Mouse (Mus musculus) kidney, adult 11 months (tissue): Measurements from ENCODE around the gene Apoe.
A peak's percentile ranks its signal among the peaks of the same experiment; 100 is the strongest.

ENCODE experiments used
- DNase-seq: peaks from one replicate; pipeline ENCODE4 v3.0.0; 2022

Apoe gene

GRCm38 (mm10) chr7:19716055-19716682 is 17.2 kb upstream of the Apoe start:
- DNase-seq, result no peak

- peak; percentile 100 for DNase-seq
Observed at GRCm38 (mm10) chr7:19715239-19716054, 16.5 kb upstream of the Apoe start, which contains the start of gene Tomm40. TSS of gene Tomm40 (minus strand) at chr7:19715438.

GRCm38 (mm10) chr7:19714836-19715235 is 15.8 kb upstream of the Apoe start:
- no peak for DNase-seq

- DNase-seq, result no peak
Observed at GRCm38 (mm10) chr7:19713598-19713997, 14.6 kb upstream of the Apoe start.

- DNase-seq, result no peak
Observed at GRCm38 (mm10) chr7:19713196-19713595, 14.2 kb upstream of the Apoe start.

- DNase-seq, result no peak
Observed at GRCm38 (mm10) chr7:19712414-19712813, 13.4 kb upstream of the Apoe start.

GRCm38 (mm10) chr7:19710650-19711049 is 11.7 kb upstream of the Apoe start:
- DNase-seq, result no peak

GRCm38 (mm10) chr7:19705271-19705670 is 6.3 kb upstream of the Apoe start:
- DNase-seq, result no peak

GRCm38 (mm10) chr7:19704475-19704874 is 5.5 kb upstream of the Apoe start:
- no peak for DNase-seq

- no peak for DNase-seq
Observed at GRCm38 (mm10) chr7:19702859-19703555, 4.0 kb upstream of the Apoe start.

GRCm38 (mm10) chr7:19701069-19701761 is 2.2 kb upstream of the Apoe start:
- peak; percentile 85 for DNase-seq

- DNase-seq, result no peak
Observed at GRCm38 (mm10) chr7:19700299-19701068, 1.5 kb upstream of the Apoe start.

GRCm38 (mm10) chr7:19699827-19700148 is 800 bp upstream of the Apoe start:
- no peak for DNase-seq

- no peak for DNase-seq
Observed at GRCm38 (mm10) chr7:19697949-19698906, 760 bp downstream of the Apoe start.

GRCm38 (mm10) chr7:19696336-19696873 is 2.6 kb downstream of the Apoe start:
- DNase-seq, result no peak

- DNase-seq, result no peak
Observed at GRCm38 (mm10) chr7:19695881-19696280, 3.1 kb downstream of the Apoe start.

GRCm38 (mm10) chr7:19695213-19695594 is 3.8 kb downstream of the Apoe start:
- DNase-seq, result no peak

- DNase-seq, result no peak
Observed at GRCm38 (mm10) chr7:19694336-19695212, 4.4 kb downstream of the Apoe start.

- no peak for DNase-seq
Observed at GRCm38 (mm10) chr7:19693421-19693820, 5.6 kb downstream of the Apoe start.
